Mouse (Mus musculus): ENCODE results near the gene Rpl6. TPM values are rescaled to one million over a fixed set of nuclear protein-coding genes. Genes with fewer than 3 reads are reported as not detected.

Gene Rpl6
- polyA plus RNA-seq, 1 experiment from 2014 or later = 620 TPM

- no peak for DNase-seq (ENCODE audit: low spot score)
- no peaks in the 10 kb centered on the region for H3K9me3 ChIP-seq (ENCODE audit: control insufficient read depth, low read length)
- H3K4me1 ChIP-seq (replicated peaks; ENCODE audit: control insufficient read depth, insufficient read depth, low read length) = peaks cover 14% of the 10 kb centered on the region; the same call in 1 of the 2 replicates
- H3K27me3 ChIP-seq (ENCODE audit: control insufficient read depth, insufficient read depth, low read length) = no peaks in the 10 kb centered on the region
- no peak overlapping the region for H3K27ac ChIP-seq (ENCODE audit: low read depth, low read length)
- H3K4me2 ChIP-seq (ENCODE audit: low read depth, low read length, severe bottlenecking) = no peak overlapping the region
- ATAC-seq (replicated peaks; ENCODE audit: low FRiP score) = no peak
- no peak overlapping the region for H3K4me3 ChIP-seq (ENCODE audit: low read depth, low read length)
- no peaks in the 10 kb centered on the region for H3K36me3 ChIP-seq (ENCODE audit: control insufficient read depth, insufficient read depth, low read length)
- 85% methylated on average over 9 of the region's 9 CpGs for WGBS
- H3K9ac ChIP-seq (ENCODE audit: low read length) = no peak overlapping the region
Measured at GRCm38 (mm10) chr5:121189182-121189581, 15.1 kb upstream of the Rpl6 start.

GRCm38 (mm10) chr5:121190210-121190835, 14.0 kb upstream of the Rpl6 start:
- peak overlapping the region; percentile 89 for H3K4me2 ChIP-seq (ENCODE audit: low read depth, low read length, severe bottlenecking)
- WGBS = 31% methylated on average over 21 of the region's 21 CpGs
- H3K4me1 ChIP-seq (replicated peaks; ENCODE audit: control insufficient read depth, insufficient read depth, low read length) = peaks cover 8% of the 10 kb centered on the region; the same call in 1 of the 2 replicates
- DNase-seq (ENCODE audit: low spot score) (no peak), ATAC-seq (replicated peaks; ENCODE audit: low FRiP score) (no peak)
- no peaks in the 10 kb centered on the region for H3K9me3 ChIP-seq (ENCODE audit: control insufficient read depth, low read length)
- no peaks in the 10 kb centered on the region for H3K36me3 ChIP-seq (ENCODE audit: control insufficient read depth, insufficient read depth, low read length)
- peak overlapping the region; percentile 65 for H3K9ac ChIP-seq (ENCODE audit: low read length)
- H3K27ac ChIP-seq (ENCODE audit: low read depth, low read length) = no peak overlapping the region
- H3K4me3 ChIP-seq (ENCODE audit: low read depth, low read length) = peak overlapping the region; percentile 52
- H3K27me3 ChIP-seq (ENCODE audit: control insufficient read depth, insufficient read depth, low read length) = no peaks in the 10 kb centered on the region

GRCm38 (mm10) chr5:121190836-121191583, 13.3 kb upstream of the Rpl6 start, which contains the start of gene Ptpn11:
Gene Ptpn11 (minus strand): TSS chr5:121191397.
- H3K27ac ChIP-seq (ENCODE audit: low read depth, low read length) = peak within 1 kb of the TSS; percentile 53; the same call in 1 of the 2 replicates
- WGBS = under 1% methylated on average over 90 of the region's 98 CpGs
- peaks cover 8% of the 10 kb centered on the region; the same call in 1 of the 2 replicates for H3K4me1 ChIP-seq (replicated peaks; ENCODE audit: control insufficient read depth, insufficient read depth, low read length)
- ATAC-seq (replicated peaks; ENCODE audit: low FRiP score) (peak; percentile 95), DNase-seq (ENCODE audit: low spot score) (peak; percentile 94)
- no peaks in the 10 kb centered on the region for H3K9me3 ChIP-seq (ENCODE audit: control insufficient read depth, low read length)
- H3K9ac ChIP-seq (ENCODE audit: low read length) = peak within 1 kb of the TSS; percentile 65
- no peaks in the 10 kb centered on the region for H3K36me3 ChIP-seq (ENCODE audit: control insufficient read depth, insufficient read depth, low read length)
- H3K4me3 ChIP-seq (ENCODE audit: low read depth, low read length) = peak within 1 kb of the TSS; percentile 52
- peak within 1 kb of the TSS; percentile 89 for H3K4me2 ChIP-seq (ENCODE audit: low read depth, low read length, severe bottlenecking)
- H3K27me3 ChIP-seq (ENCODE audit: control insufficient read depth, insufficient read depth, low read length) = no peaks in the 10 kb centered on the region

GRCm38 (mm10) chr5:121191584-121191906, 12.7 kb upstream of the Rpl6 start:
- DNase-seq (ENCODE audit: low spot score) (no peak), ATAC-seq (replicated peaks; ENCODE audit: low FRiP score) (peak; percentile 8; the same call in 1 of the 2 replicates)
- Histone ChIP-seq H3K4me2 (ENCODE audit: low read depth, low read length, severe bottlenecking) (peak overlapping the region; percentile 89), H3K27me3 (ENCODE audit: control insufficient read depth, insufficient read depth, low read length) (no peaks in the 10 kb centered on the region), H3K9ac (ENCODE audit: low read length) (peak overlapping the region; percentile 65), H3K27ac (ENCODE audit: low read depth, low read length) (peak overlapping the region; percentile 53; the same call in 1 of the 2 replicates), H3K4me1 (replicated peaks; ENCODE audit: control insufficient read depth, insufficient read depth, low read length) (peaks cover 8% of the 10 kb centered on the region; the same call in 1 of the 2 replicates), H3K9me3 (ENCODE audit: control insufficient read depth, low read length) (no peaks in the 10 kb centered on the region), H3K36me3 (ENCODE audit: control insufficient read depth, insufficient read depth, low read length) (no peaks in the 10 kb centered on the region), H3K4me3 (ENCODE audit: low read depth, low read length) (peak overlapping the region; percentile 52)
- WGBS = 10% methylated on average over 17 of the region's 17 CpGs

GRCm38 (mm10) chr5:121194173-121194572, 10.1 kb upstream of the Rpl6 start:
- no peak for ATAC-seq (replicated peaks; ENCODE audit: low FRiP score)
- no peak overlapping the region for H3K4me2 ChIP-seq (ENCODE audit: low read depth, low read length, severe bottlenecking)
- no peak overlapping the region for H3K4me3 ChIP-seq (ENCODE audit: low read depth, low read length)
- 27% methylated on average over 1 of the region's 1 CpGs for WGBS
- no peaks in the 10 kb centered on the region for H3K36me3 ChIP-seq (ENCODE audit: control insufficient read depth, insufficient read depth, low read length)
- no peaks in the 10 kb centered on the region for H3K27me3 ChIP-seq (ENCODE audit: control insufficient read depth, insufficient read depth, low read length)
- no peaks in the 10 kb centered on the region for H3K9me3 ChIP-seq (ENCODE audit: control insufficient read depth, low read length)
- no peak for DNase-seq (ENCODE audit: low spot score)
- peaks cover 4% of the 10 kb centered on the region; the same call in 1 of the 2 replicates for H3K4me1 ChIP-seq (replicated peaks; ENCODE audit: control insufficient read depth, insufficient read depth, low read length)
- no peak overlapping the region for H3K9ac ChIP-seq (ENCODE audit: low read length)
- H3K27ac ChIP-seq (ENCODE audit: low read depth, low read length) = no peak overlapping the region

- ATAC-seq (replicated peaks; ENCODE audit: low FRiP score) = no peak
- WGBS = 52% methylated on average over 5 of the region's 5 CpGs
- Histone ChIP-seq H3K4me2 (ENCODE audit: low read depth, low read length, severe bottlenecking) (no peak overlapping the region), H3K27me3 (ENCODE audit: control insufficient read depth, insufficient read depth, low read length) (no peaks in the 10 kb centered on the region), H3K27ac (ENCODE audit: low read depth, low read length) (no peak overlapping the region), H3K9ac (ENCODE audit: low read length) (no peak overlapping the region), H3K4me1 (replicated peaks; ENCODE audit: control insufficient read depth, insufficient read depth, low read length) (no peaks in the 10 kb centered on the region), H3K9me3 (ENCODE audit: control insufficient read depth, low read length) (no peaks in the 10 kb centered on the region), H3K36me3 (ENCODE audit: control insufficient read depth, insufficient read depth, low read length) (no peaks in the 10 kb centered on the region), H3K4me3 (ENCODE audit: low read depth, low read length) (no peak overlapping the region)
- DNase-seq (ENCODE audit: low spot score) = no peak
Measured at GRCm38 (mm10) chr5:121196764-121197163, 7.5 kb upstream of the Rpl6 start.

- Histone ChIP-seq H3K27me3 (ENCODE audit: control insufficient read depth, insufficient read depth, low read length) (no peaks in the 10 kb centered on the region), H3K9ac (ENCODE audit: low read length) (no peak overlapping the region), H3K27ac (ENCODE audit: low read depth, low read length) (no peak overlapping the region), H3K36me3 (ENCODE audit: control insufficient read depth, insufficient read depth, low read length) (no peaks in the 10 kb centered on the region), H3K9me3 (ENCODE audit: control insufficient read depth, low read length) (no peaks in the 10 kb centered on the region), H3K4me2 (ENCODE audit: low read depth, low read length, severe bottlenecking) (no peak overlapping the region), H3K4me3 (ENCODE audit: low read depth, low read length) (no peak overlapping the region), H3K4me1 (replicated peaks; ENCODE audit: control insufficient read depth, insufficient read depth, low read length) (no peaks in the 10 kb centered on the region)
- 91% methylated on average over 2 of the region's 2 CpGs for WGBS
- DNase-seq (ENCODE audit: low spot score) = no peak
- ATAC-seq (replicated peaks; ENCODE audit: low FRiP score) = no peak
Measured at GRCm38 (mm10) chr5:121197337-121197736, 6.9 kb upstream of the Rpl6 start.

GRCm38 (mm10) chr5:121198376-121198775, 5.9 kb upstream of the Rpl6 start:
- 80% methylated on average over 5 of the region's 5 CpGs for WGBS
- Histone ChIP-seq H3K27ac (ENCODE audit: low read depth, low read length) (no peak overlapping the region), H3K36me3 (ENCODE audit: control insufficient read depth, insufficient read depth, low read length) (no peaks in the 10 kb centered on the region), H3K9me3 (ENCODE audit: control insufficient read depth, low read length) (no peaks in the 10 kb centered on the region), H3K4me1 (replicated peaks; ENCODE audit: control insufficient read depth, insufficient read depth, low read length) (no peaks in the 10 kb centered on the region), H3K4me2 (ENCODE audit: low read depth, low read length, severe bottlenecking) (no peak overlapping the region), H3K9ac (ENCODE audit: low read length) (no peak overlapping the region), H3K27me3 (ENCODE audit: control insufficient read depth, insufficient read depth, low read length) (no peaks in the 10 kb centered on the region), H3K4me3 (ENCODE audit: low read depth, low read length) (no peak overlapping the region)
- no peak for ATAC-seq (replicated peaks; ENCODE audit: low FRiP score)
- DNase-seq (ENCODE audit: low spot score) = no peak

All from forebrain, embryonic 11.5 days (tissue).